In the genomic region with DNA sequence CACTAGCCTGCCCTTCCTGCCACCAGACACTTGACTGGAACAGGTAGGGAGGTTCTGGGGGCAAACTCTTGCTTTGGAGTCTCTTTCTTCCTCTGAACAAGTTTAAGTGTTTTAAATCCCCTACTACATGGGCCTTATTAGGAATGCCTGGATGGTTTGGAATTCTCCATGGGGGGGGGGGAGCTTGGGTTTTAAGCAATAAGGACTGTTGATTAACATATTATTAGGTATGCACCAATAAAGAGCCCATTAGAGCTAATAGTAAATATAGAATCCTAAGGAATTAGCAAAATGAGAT, we compare ENCODE assay signal across 17 mouse cellular contexts.
"Had no signal": no experiment of that assay in that cellular context is flagged by ENCODE, and none has a peak within 500 bp of the region (broad histone marks: within the 10 kb centered on the region; RNA-seq: fewer than 3 reads in every experiment).

No protein-coding gene starts in this region.

- ATAC-seq: liver, embryonic 12.5 days had no signal

- H3K9me3 ChIP-seq: limb, embryonic 15.5 days; liver, embryonic 12.5 days; neural tube, embryonic 13.5 days; stomach, embryonic 15.5 days had no signal

- H3K36me3 ChIP-seq: limb, embryonic 15.5 days; liver, embryonic 12.5 days; neural tube, embryonic 13.5 days; stomach, embryonic 15.5 days had no signal

- H3K4me3 ChIP-seq: limb, embryonic 15.5 days; liver, embryonic 12.5 days; myocyte; neural tube, embryonic 13.5 days; stomach, embryonic 15.5 days had no signal

- H3K4me2 ChIP-seq: limb, embryonic 15.5 days; liver, embryonic 12.5 days; lung, embryonic 14.5 days; stomach, embryonic 15.5 days had no signal

- H3K27ac ChIP-seq: kidney, postnatal 0 days; limb, embryonic 15.5 days; liver, embryonic 12.5 days; stomach, embryonic 15.5 days had no signal

- DNase-seq: kidney, adult 9 months; kidney, postnatal 36 days; layer of hippocampus, adult 9-11 months; layer of hippocampus, postnatal 36 days; lung, embryonic 14.5 days; lung, postnatal 10 days; lung, postnatal 4 days; right cerebral cortex, postnatal 4 days; spleen, adult 18-20 months; thymus, adult 2 months; thymus, postnatal 25 days had no signal

- H3K9ac ChIP-seq: limb, embryonic 15.5 days; liver, embryonic 12.5 days; lung, embryonic 14.5 days; stomach, embryonic 15.5 days had no signal

- H3K4me1 ChIP-seq: liver, embryonic 12.5 days had no signal
